Mouse (Mus musculus) adrenal gland, postnatal 4 days (tissue): ENCODE data around the gene Ranbp3l. TPM values are rescaled to one million over a fixed set of nuclear protein-coding genes. Genes with fewer than 3 reads are reported as not detected.

Source experiments
- DNase-seq, 2 experiments: peaks; one replicate each; pipeline ENCODE4 v3.0.0; 2021 to 2022; ENCODE audit warnings: low spot score in 2 of 2, mixed read lengths in 2 of 2
- total RNA-seq, 2 experiments: library from RNA; stranded (reverse); gene quantifications; 2 replicates each; pipeline ENCODE4 v1.2.3; 2021

Ranbp3l gene
- total RNA-seq, 2 experiments from 2014 or later: 0.20 to 0.78 TPM

DNA sequence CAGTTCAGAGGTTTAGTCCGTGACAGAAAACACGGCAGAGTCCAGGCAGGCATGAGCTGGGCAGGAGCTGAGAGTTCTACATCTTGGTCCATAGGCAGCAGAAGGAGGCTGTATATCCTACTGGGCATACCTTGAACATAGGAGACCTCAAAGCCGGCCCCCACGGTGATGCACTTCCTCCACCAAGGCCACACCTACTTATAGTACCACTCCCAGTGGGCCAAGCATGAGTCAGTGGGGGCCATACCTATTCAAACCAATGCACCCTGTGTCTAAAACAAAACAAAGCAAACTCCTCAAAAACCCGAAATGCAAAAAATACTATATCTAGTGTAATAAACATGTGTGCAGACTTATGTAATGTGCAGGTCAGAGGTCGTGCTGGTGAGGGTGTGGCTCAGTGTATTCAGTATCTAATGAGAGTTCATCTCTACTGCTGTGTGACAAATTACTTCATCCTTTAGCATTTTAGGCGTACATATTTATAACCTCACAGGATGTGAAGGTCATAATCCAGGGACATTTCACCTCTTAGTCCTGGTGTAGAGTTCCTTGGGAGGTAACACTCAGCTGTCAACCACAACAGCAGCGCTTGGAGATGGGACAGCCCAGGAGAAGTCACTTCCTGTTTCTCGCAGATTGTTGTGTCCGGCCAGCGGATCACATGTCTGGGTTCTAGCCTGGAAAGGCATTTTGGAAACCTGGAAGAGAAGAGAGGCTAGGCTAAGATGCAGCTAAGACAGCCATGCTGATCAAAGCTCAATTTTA lies 126.0 kb downstream of the Ranbp3l start:
- DNase-seq: no peak

DNA sequence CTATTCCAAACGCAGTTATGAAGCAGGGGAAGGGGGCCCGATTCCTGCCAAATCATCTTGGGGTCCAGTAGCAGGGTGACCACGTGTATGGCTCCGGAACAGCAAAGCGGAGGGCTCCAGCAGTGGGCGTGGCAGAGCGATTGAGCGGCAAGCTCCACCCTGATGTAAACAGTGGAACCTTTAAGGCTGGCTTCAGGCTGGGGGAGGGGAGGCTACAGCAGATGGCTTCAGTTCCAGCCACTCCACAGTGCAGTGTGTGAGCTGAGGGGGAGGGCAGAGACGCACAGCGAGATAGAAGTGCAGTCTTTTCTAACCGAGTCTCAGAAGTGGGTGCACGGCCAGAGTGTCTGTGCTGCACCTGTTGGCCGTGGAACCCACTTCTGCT lies 126.6 kb downstream of the Ranbp3l start:
- DNase-seq: no peak

DNA sequence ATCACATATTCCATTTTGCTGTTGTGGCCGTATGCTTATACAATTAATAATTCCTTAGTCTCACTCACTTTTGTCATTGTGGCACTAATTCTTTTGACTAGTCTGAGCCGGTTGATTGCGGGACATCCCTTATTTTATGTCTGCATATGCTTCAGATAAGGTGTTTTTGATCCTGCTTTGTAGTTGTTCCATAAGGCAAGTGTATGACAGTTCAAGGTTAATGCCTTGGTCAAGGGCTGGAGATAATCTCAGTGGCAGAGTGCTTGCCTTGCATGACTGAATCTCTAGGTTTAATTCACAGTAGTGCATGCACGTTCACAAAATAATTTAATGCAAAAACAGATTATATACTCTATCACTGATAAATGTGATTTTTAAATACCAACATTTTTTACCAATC lies 129.1 kb downstream of the Ranbp3l start:
- no peak for DNase-seq

DNA sequence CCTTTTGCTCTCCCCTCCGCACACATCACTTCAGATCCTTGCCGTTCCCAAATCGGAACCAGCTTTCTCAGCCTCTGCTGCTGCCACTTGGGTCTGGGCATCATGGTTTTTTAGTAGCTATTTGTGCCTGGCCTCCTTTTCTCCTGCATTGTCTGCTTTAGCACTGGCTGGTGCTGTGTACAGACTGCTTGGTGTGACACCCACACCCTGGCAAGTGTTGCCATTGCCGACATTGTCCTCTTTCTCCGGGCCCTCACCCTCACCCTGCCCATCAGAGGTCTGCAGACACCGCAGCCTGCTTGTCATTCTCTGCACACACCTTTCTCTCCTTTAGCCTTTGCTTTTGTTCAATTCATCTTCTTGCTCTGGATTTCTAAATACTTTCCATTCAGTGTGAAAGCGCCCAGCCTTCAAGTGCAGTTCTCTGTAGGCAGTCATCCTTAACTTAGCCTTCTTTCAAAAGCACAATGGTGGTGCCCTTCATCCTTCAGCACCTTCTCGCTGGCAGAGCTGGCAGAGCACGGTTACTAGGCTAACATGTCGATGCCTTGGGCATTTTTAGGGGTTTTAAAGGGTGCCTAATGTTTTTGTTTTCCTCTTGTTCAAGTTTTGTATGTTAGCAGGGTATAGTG lies 132.8 kb downstream of the Ranbp3l start:
- no peak for DNase-seq

DNA sequence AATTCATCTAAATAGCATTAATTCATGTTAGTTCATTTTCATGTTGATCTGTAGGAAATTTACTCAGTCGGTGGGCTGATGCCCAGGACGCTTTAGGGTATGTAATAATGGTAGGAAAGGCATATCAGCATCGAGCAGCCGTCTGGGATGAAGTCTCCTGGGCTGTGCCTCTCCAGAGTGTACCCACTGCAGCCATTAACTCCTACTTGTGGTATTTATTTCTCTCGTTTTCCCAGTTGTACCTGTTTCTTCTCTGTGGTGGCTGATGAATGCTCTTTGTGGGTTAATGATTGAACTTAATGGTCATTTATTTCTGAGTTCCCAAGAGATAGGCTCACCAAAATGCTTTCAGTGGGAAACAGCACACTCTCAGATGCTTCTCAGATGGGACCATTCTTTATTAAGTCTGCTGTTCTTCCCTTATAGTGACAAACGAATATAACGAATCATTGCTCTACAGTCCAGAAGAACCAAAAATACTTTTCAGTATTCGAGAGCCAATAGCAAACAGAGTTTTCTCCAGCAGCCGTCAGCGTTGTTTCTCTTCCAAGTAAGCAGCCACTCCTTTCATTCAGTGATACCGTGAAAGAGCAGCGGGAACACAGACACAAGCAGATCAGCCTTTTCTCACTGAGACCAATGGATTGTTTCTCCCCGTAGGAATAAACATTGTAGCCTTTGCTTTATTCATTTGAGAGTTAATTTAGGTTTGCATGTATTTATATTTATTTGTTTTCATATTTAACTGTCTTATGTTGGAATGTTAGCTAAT lies 138.7 kb downstream of the Ranbp3l start:
- no peak for DNase-seq

DNA sequence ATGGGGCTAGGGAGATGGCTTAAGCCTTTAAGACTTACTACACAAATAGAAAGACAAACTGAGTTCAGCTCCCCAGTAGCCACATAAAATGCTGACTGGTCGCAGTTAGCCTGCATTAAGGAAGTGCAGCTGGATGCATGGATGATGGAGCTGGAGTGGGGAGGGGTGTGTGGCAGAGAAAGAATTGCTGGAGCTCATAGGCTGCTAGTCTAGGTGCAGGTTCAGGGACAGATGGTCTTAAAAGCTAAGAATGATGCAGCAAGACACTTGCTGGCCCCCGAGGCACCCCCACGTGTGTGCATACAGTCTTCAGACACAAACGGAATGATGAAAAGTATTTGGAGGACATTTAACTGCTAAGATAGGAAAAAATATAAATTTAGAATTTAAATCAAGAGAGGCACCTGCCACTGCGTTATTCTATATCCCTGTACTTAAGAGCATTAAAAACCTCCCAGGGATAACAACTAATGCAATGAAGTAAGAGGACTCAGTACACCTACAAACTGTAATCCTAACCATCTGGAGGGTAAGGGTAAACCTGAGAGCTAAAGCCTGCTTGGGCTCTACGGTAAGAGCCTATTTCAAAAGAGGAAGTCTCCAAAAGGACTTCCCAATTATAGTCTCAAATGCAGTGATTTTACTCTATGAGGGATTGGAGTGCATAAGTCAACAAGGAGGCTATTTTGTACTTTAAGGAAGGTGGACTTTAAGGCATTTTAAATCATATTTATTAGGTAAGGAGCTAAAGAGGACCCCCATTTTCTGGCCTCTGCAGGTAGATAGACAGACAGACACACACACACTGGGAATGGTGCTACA lies 143.0 kb downstream of the Ranbp3l start:
- no peak for DNase-seq

DNA sequence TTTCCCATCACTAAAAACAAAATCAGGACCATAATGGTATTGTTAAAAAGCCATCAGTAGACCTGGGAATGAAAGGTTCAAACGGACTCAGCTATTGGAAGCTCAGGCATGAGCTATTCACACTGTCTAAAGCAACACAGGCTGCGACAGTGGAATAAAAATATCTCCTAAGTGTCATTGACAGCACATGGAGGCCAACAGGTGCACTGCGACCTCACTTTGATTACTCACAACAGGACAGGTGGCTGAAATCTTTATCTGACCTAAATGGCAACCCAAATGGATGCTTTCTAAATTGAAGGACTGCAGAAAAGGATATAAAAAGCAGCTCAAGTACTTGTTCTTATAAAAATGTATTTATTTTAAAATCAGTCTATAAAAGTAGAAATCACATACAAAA lies 143.9 kb downstream of the Ranbp3l start:
- no peak for DNase-seq

DNA sequence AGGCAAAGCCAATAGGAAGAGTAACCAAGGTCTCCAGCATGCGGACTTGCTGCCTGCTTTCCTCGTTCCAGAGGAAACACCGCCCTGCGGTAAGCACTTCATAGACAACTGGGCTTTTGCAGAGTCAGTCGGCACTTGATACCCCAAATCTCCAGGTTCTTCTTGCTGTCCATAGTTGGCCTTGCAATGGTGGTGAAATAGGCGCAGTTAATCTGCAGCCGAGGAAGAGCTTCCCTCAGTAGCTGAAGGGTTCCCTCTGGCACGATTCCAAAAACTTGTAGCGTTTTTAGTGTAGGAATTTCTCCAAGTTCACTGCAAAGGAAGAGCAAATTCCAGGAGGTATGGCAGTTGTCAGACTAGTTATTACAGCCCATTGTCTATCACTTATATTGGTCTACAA lies 145.8 kb downstream of the Ranbp3l start:
- DNase-seq: no peak

DNA sequence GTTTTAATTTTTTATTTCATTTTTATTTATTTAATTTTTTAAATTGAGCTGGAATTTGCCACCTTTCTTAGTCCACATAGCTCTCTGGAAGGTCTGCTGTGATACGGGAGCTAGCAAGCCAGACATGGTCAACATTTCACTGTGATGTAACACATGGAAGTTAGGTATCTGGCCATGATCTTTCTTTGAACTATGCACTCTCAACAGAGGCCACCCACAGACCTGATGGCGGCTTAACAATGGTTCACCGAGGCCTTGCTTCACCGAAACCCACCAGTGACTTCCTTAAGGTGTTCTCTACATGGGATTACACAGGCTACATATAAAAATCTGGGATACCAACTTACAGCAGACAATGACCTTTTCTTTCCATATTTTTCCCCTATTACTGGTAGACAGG lies 146.4 kb downstream of the Ranbp3l start:
- no peak for DNase-seq

DNA sequence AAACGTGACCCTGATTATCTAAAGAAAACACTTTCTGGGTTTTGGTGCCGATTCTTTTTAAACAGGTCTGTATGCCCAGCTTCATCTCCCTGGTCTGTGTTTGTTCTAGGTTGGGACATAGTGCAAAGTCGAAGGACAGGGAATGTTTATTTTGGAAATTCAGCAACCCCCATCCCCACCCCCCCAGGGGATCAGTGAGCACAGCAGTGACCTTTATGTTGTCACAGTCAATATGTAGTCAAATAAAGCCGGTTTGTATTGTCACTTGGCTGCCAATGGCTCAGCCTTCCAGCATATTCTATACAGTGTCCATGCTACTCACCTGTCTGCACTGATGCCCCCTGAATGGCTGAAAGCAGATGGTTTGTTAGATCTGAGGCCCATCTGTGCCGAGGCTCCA lies 146.8 kb downstream of the Ranbp3l start:
- DNase-seq: no peak

Other genes starting within 250 kb of the Ranbp3l start
- 10 to 100 TPM; 90.3 to 90.6 TPM for gene Nadk2, start 103.3 kb downstream of the Ranbp3l start, total RNA-seq
- gene Lmbrd2, start 172.6 kb downstream of the Ranbp3l start, total RNA-seq: 10 to 100 TPM; 23.1 to 24.5 TPM
- gene Skp2, start 187.5 kb downstream of the Ranbp3l start, total RNA-seq: 10 to 100 TPM; 12.0 to 14.6 TPM